Mouse (Mus musculus): ENCODE measurements around the gene Abca5. TPM values are rescaled to one million over a fixed set of nuclear protein-coding genes. Genes with fewer than 3 reads are reported as not detected.

The Abca5 gene
- polyA plus RNA-seq, 1 experiment from 2014 or later = 2.7 TPM

GRCm38 (mm10) chr11:110261867-110262266, 75.6 kb downstream of the Abca5 start:
- Histone ChIP-seq H3K4me2 (no peak overlapping the region), H3K9ac (no peak overlapping the region), H3K9me3 (replicated peaks) (no peaks in the 10 kb centered on the region), H3K4me1 (replicated peaks) (no peaks in the 10 kb centered on the region), H3K27ac (no peak overlapping the region), H3K36me3 (no peaks in the 10 kb centered on the region), H3K4me3 (no peak overlapping the region), H3K27me3 (no peaks in the 10 kb centered on the region)
- WGBS = 68% methylated on average over 3 of the region's 3 CpGs
- no peak for ATAC-seq (replicated peaks; ENCODE audit: insufficient number of reproducible peaks, insufficient read depth, low FRiP score, low read depth)

DNA sequence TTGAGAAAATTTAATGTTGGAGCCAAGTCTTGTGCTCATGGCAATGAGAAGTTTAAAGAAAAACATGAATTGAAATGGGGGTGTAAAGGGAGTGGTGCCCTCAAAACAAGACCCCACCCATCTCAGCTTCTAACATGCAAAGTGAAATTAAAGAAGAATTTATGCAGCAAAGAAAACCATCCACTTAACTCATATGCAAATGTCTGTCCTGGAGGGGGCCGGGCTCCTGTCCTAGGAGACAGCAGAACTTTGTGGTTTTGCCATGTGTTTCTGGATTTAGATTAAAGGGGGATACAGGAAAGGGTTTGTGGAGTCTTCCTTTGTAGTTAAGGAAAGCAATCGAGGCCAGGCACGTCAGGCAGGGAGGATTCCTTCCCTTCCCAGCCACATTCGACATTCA, 79.6 kb downstream of the Abca5 start:
- Histone ChIP-seq H3K9ac (no peak overlapping the region), H3K27ac (no peak overlapping the region), H3K9me3 (replicated peaks) (no peaks in the 10 kb centered on the region), H3K4me2 (no peak overlapping the region), H3K4me3 (no peak overlapping the region), H3K27me3 (no peaks in the 10 kb centered on the region), H3K36me3 (no peaks in the 10 kb centered on the region), H3K4me1 (replicated peaks) (no peaks in the 10 kb centered on the region)
- no peak for ATAC-seq (replicated peaks; ENCODE audit: insufficient number of reproducible peaks, insufficient read depth, low FRiP score, low read depth)
- 63% methylated on average over 4 of the region's 4 CpGs for WGBS

DNA sequence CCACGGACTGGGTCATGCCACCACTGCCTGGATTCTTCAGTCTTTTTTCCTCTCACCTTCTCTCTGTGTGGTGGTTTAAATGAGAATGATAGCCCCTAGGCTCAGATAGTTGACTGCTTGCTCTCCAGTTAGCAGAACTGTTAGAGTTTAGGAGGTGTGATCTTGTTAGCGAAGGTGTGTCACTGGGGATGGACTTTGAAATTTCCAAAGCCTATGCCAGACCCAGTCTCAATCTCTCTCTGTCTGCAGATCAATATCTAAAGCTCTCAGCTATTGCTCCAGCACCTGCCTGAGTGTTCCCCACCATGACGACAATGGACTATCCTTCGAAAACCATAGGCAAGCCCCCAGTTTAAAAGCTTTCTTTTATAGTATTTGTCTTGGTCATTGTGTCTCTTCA, 80.5 kb downstream of the Abca5 start:
- no peak overlapping the region for H3K9ac ChIP-seq
- no peaks in the 10 kb centered on the region for H3K9me3 ChIP-seq (replicated peaks)
- no peaks in the 10 kb centered on the region for H3K36me3 ChIP-seq
- H3K4me2 ChIP-seq = no peak overlapping the region
- 81% methylated on average over 4 of the region's 4 CpGs for WGBS
- no peaks in the 10 kb centered on the region for H3K27me3 ChIP-seq
- no peak overlapping the region for H3K4me3 ChIP-seq
- no peaks in the 10 kb centered on the region for H3K4me1 ChIP-seq (replicated peaks)
- H3K27ac ChIP-seq = no peak overlapping the region
- ATAC-seq (replicated peaks; ENCODE audit: insufficient number of reproducible peaks, insufficient read depth, low FRiP score, low read depth) = no peak

- WGBS = 43% methylated on average over 3 of the region's 3 CpGs
Observed at GRCm38 (mm10) chr11:110252256-110252655, 85.3 kb downstream of the Abca5 start.

GRCm38 (mm10) chr11:110251534-110251933, 86.0 kb downstream of the Abca5 start, which contains the start of gene Abca6:
Abca6 (minus strand) TSS chr11:110251776.
- H3K4me3 ChIP-seq = peak within 1 kb of the TSS; percentile 32
- peak within 1 kb of the TSS; percentile 52 for H3K4me2 ChIP-seq
- 12% methylated on average over 8 of the region's 8 CpGs for WGBS
- no peaks in the 10 kb centered on the region for H3K4me1 ChIP-seq (replicated peaks)
- H3K27ac ChIP-seq = peak within 1 kb of the TSS; percentile 33
- H3K36me3 ChIP-seq = no peaks in the 10 kb centered on the region
- ATAC-seq (replicated peaks; ENCODE audit: insufficient number of reproducible peaks, insufficient read depth, low FRiP score, low read depth) = no peak
- no peaks in the 10 kb centered on the region for H3K27me3 ChIP-seq
- no peak within 1 kb of the TSS for H3K9ac ChIP-seq
- no peaks in the 10 kb centered on the region for H3K9me3 ChIP-seq (replicated peaks)

More at GRCm38 (mm10) chr11:110252256-110252655, 85.3 kb downstream of the Abca5 start:
- no peak for ATAC-seq (replicated peaks; ENCODE audit: insufficient number of reproducible peaks, insufficient read depth, low FRiP score, low read depth)
- Histone ChIP-seq H3K4me3 (no peak overlapping the region), H3K27me3 (no peaks in the 10 kb centered on the region), H3K4me1 (replicated peaks) (no peaks in the 10 kb centered on the region), H3K9me3 (replicated peaks) (no peaks in the 10 kb centered on the region), H3K9ac (no peak overlapping the region), H3K27ac (peak overlapping the region; percentile 24; the same call in 1 of the 2 replicates), H3K36me3 (no peaks in the 10 kb centered on the region), H3K4me2 (no peak overlapping the region)

- H3K4me3 ChIP-seq = no peak overlapping the region
Observed at GRCm38 (mm10) chr11:110244730-110245129, 92.8 kb downstream of the Abca5 start.

GRCm38 (mm10) chr11:110237466-110237865, 100.0 kb downstream of the Abca5 start:
- Histone ChIP-seq H3K9me3 (replicated peaks) (no peaks in the 10 kb centered on the region), H3K4me2 (no peak overlapping the region), H3K4me1 (replicated peaks) (no peaks in the 10 kb centered on the region), H3K27ac (no peak overlapping the region), H3K36me3 (no peaks in the 10 kb centered on the region), H3K9ac (no peak overlapping the region), H3K4me3 (no peak overlapping the region), H3K27me3 (no peaks in the 10 kb centered on the region)
- 70% methylated on average over 2 of the region's 2 CpGs for WGBS
- no peak for ATAC-seq (replicated peaks; ENCODE audit: insufficient number of reproducible peaks, insufficient read depth, low FRiP score, low read depth)

More at GRCm38 (mm10) chr11:110244730-110245129, 92.8 kb downstream of the Abca5 start:
- Histone ChIP-seq H3K36me3 (no peaks in the 10 kb centered on the region), H3K4me2 (no peak overlapping the region), H3K27ac (no peak overlapping the region), H3K27me3 (no peaks in the 10 kb centered on the region), H3K9ac (no peak overlapping the region), H3K9me3 (replicated peaks) (no peaks in the 10 kb centered on the region), H3K4me1 (replicated peaks) (no peaks in the 10 kb centered on the region)
- ATAC-seq (replicated peaks; ENCODE audit: insufficient number of reproducible peaks, insufficient read depth, low FRiP score, low read depth) = no peak
- WGBS = 83% methylated on average over 10 of the region's 10 CpGs

GRCm38 (mm10) chr11:110232975-110233374, 104.5 kb downstream of the Abca5 start:
- H3K4me1 ChIP-seq (replicated peaks) = no peaks in the 10 kb centered on the region
- H3K9ac ChIP-seq = no peak overlapping the region
- no peak overlapping the region for H3K27ac ChIP-seq
- no peaks in the 10 kb centered on the region for H3K36me3 ChIP-seq
- H3K4me2 ChIP-seq = no peak overlapping the region
- no peak for ATAC-seq (replicated peaks; ENCODE audit: insufficient number of reproducible peaks, insufficient read depth, low FRiP score, low read depth)
- H3K27me3 ChIP-seq = no peaks in the 10 kb centered on the region
- H3K4me3 ChIP-seq = no peak overlapping the region
- no peaks in the 10 kb centered on the region for H3K9me3 ChIP-seq (replicated peaks)

Other genes with a start within 250 kb of the Abca5 start
- gene Abca8a, start 241.7 kb downstream of the Abca5 start, polyA plus RNA-seq (2015; fragmentation: Nextera tagmentation; extraction: Ambion mirVana) = 4.2 and 6.1 TPM in 2 replicates
- 3.8 TPM in 2 replicates for gene Abca9, start 169.5 kb downstream of the Abca5 start, polyA plus RNA-seq (2015; fragmentation: Nextera tagmentation; extraction: Ambion mirVana)
- 1.3 and 1.4 TPM in 2 replicates for gene Abca6, start 85.9 kb downstream of the Abca5 start, polyA plus RNA-seq (2015; fragmentation: Nextera tagmentation; extraction: Ambion mirVana)
- gene Map2k6, start 61.4 kb upstream of the Abca5 start, polyA plus RNA-seq (2015; fragmentation: Nextera tagmentation; extraction: Ambion mirVana) = 13.5 and 15.3 TPM in 2 replicates